Mouse (Mus musculus) bone marrow macrophage, adult 2 months (primary cell): ENCODE measurements around the gene Ncoa7.

Experiments used
- CTCF ChIP-seq: IDR thresholded peaks from 2 replicates; pipeline ENCODE4 v1.5.1; 2012; ENCODE audit warnings: low read depth, mild to moderate bottlenecking, low read length, moderate library complexity
- POLR2A ChIP-seq: IDR thresholded peaks from 2 replicates; pipeline ENCODE4 v1.6.1; 2012; ENCODE audit warnings: mild to moderate bottlenecking, low read depth, low read length, borderline replicate concordance

DNA sequence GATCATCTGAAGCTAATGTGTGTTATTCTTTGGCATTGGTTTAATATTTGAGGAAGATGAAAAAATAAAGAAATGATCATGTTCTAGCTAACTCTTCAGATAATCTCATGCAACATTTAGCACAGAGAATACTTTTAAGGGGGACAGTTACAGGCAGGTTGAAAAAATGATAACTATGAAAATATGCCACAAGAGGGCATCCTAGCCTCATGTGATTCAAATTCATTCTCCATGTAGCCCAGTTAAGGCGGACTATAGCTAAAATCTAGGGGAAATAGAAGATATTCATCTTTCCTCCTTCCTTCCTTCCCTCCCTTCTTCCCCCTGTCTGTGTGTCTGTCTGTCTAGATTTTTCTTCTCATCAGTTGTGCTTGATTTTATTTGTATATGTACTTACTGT is 21.9 kb upstream of the Ncoa7 start:
- TF ChIP-seq CTCF: no peak
- no peak for TF ChIP-seq POLR2A
